Comparison of ENCODE assay signal across 8 mouse cellular contexts in the genomic region with DNA sequence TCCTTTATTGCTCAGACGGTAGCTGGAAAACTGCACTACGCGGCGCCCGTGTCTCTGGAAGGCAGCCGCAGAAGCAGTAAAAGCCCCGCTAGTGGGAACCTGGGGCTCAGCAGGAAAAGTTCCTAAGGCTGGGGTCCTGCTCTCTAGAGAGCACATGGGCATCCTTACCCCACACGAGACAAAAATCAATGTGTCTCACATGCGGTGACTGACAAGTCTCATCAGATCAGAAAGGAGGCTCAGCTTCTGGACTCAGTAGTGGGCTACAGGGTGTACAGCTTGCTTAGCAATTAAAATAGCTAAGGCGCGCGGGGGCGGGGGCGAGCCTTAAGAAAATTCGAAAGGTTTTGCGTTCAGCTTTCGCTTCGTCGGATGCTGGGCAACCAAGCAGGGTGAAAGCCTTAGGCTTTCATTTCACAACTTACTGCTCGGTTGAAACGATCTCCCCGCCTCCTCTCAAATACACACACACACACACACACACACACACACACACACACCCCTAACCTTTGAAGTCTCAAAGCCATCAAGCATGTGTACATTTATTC. TPM values are rescaled to one million over a fixed set of nuclear protein-coding genes. Genes with fewer than 3 reads are reported as not detected.
DNase-seq lines count a peak whose midpoint lies in the region; ATAC-seq lines count a peak whose summit lies in the region.

No protein-coding gene starts in this region.

- ATAC-seq in hindbrain, embryonic 13.5 days (ENCODE audit: low FRiP score): no peak
- 0 out of 2 replicates have a peak, but pooled peaks have one; percentile 6 for ATAC-seq in limb, embryonic 11.5 days (ENCODE audit: insufficient number of reproducible peaks, low FRiP score, low TSS enrichment, low read depth)
- ATAC-seq in midbrain, embryonic 12.5 days (ENCODE audit: low FRiP score, low read depth): no peak

- no peaks in the 10 kb centered on the region for H3K36me3 ChIP-seq in hindbrain, embryonic 13.5 days
- H3K36me3 ChIP-seq in limb, embryonic 11.5 days (ENCODE audit: control insufficient read depth, insufficient read depth, low read length): no peaks in the 10 kb centered on the region
- no peaks in the 10 kb centered on the region for H3K36me3 ChIP-seq in midbrain, embryonic 12.5 days

- peak overlapping the region; percentile 81 for H3K27ac ChIP-seq in hindbrain, embryonic 13.5 days
- peak overlapping the region; percentile 100 for H3K27ac ChIP-seq in limb, embryonic 11.5 days (replicated peaks; ENCODE audit: low read depth, low read length)
- H3K27ac ChIP-seq in midbrain, embryonic 12.5 days (replicated peaks): peak overlapping the region; percentile 94

- peaks cover 46% of the 10 kb centered on the region for H3K4me1 ChIP-seq in hindbrain, embryonic 13.5 days (replicated peaks)
- peaks cover 43% of the 10 kb centered on the region for H3K4me1 ChIP-seq in limb, embryonic 11.5 days (ENCODE audit: control insufficient read depth, insufficient read depth, low read length)
- H3K4me1 ChIP-seq in midbrain, embryonic 12.5 days: peaks cover 51% of the 10 kb centered on the region

- peak overlapping the region; percentile 72 for H3K4me2 ChIP-seq in hindbrain, embryonic 13.5 days
- peak overlapping the region; percentile 90 for H3K4me2 ChIP-seq in limb, embryonic 11.5 days (ENCODE audit: low read depth, severe bottlenecking)
- H3K4me2 ChIP-seq in midbrain, embryonic 12.5 days (replicated peaks): peak overlapping the region; percentile 88

- peak; percentile 41 to 63 for DNase-seq in cerebellum, postnatal 10 days
- DNase-seq in cerebellum, postnatal 4 days (ENCODE audit: low spot score in 2 of 2): no peak
- DNase-seq in NIH3T3 (ENCODE audit: low read depth) (peak; percentile 67), MN1 (ENCODE audit: low spot score) (no peak)
- DNase-seq in forelimb bud, embryonic 11.5 days (ENCODE audit: low read depth, low spot score): peak; percentile 57
- peak; percentile 76 for DNase-seq in limb, embryonic 11.5 days (ENCODE audit: low spot score)

- peaks cover 71% of the 10 kb centered on the region for H3K27me3 ChIP-seq in hindbrain, embryonic 13.5 days
- H3K27me3 ChIP-seq in limb, embryonic 11.5 days (ENCODE audit: control insufficient read depth, insufficient read depth, low read length): no peaks in the 10 kb centered on the region
- peaks cover 63% of the 10 kb centered on the region for H3K27me3 ChIP-seq in midbrain, embryonic 12.5 days

- H3K9ac ChIP-seq in hindbrain, embryonic 13.5 days: peak overlapping the region; percentile 70; the same call in 1 of the 2 replicates
- peak overlapping the region; percentile 98 for H3K9ac ChIP-seq in limb, embryonic 11.5 days (ENCODE audit: low read length)
- peak overlapping the region; percentile 75 for H3K9ac ChIP-seq in midbrain, embryonic 12.5 days (replicated peaks)

- no peaks in the 10 kb centered on the region for H3K9me3 ChIP-seq in hindbrain, embryonic 13.5 days
- H3K9me3 ChIP-seq in limb, embryonic 11.5 days (ENCODE audit: control insufficient read depth, low read length): no peaks in the 10 kb centered on the region
- no peaks in the 10 kb centered on the region for H3K9me3 ChIP-seq in midbrain, embryonic 12.5 days

- H3K4me3 ChIP-seq in hindbrain, embryonic 13.5 days: peak overlapping the region; percentile 51
- peak overlapping the region; percentile 77 for H3K4me3 ChIP-seq in limb, embryonic 11.5 days (ENCODE audit: low read depth, low read length)
- H3K4me3 ChIP-seq in midbrain, embryonic 12.5 days: peak overlapping the region; percentile 72

- under 1% methylated on average over 22 of the region's 22 CpGs for WGBS in hindbrain, embryonic 13.5 days
- 0% methylated on average over 22 of the region's 22 CpGs for WGBS in limb, embryonic 11.5 days
- WGBS in midbrain, embryonic 12.5 days: 0% methylated on average over 22 of the region's 22 CpGs

RNA-seq across cellular contexts. Expression of gene Mecom, which starts 40.7 kb away (rescaled TPM):
- polyA plus RNA-seq in hindbrain, embryonic 13.5 days (2015; fragmentation: Nextera tagmentation; extraction: Ambion mirVana): 12.3 and 18.4 TPM in 2 replicates
- 218 and 228 TPM in 2 replicates for polyA plus RNA-seq in limb, embryonic 11.5 days (2014; fragmentation: Nextera tagmentation; extraction: Ambion mirVana)
- polyA plus RNA-seq in midbrain, embryonic 12.5 days (2016; fragmentation: Nextera tagmentation; extraction: Ambion mirVana): 25.9 and 33.2 TPM in 2 replicates

Comparison
In these comparisons a context has a peak if more than half of its experiments do, and no peak if none do; other contexts are left out.
1. DNase-seq: peak in cerebellum, postnatal 10 days (2 of 2), NIH3T3 (single experiment), forelimb bud, embryonic 11.5 days (single experiment) and limb, embryonic 11.5 days (single experiment); none in cerebellum, postnatal 4 days (0 of 2) and MN1 (single experiment).
2. Peak in every context shown above with its lines, with median percentiles within 50 percentile points of each other: H3K27ac ChIP-seq, H3K4me2 ChIP-seq, H3K4me3 ChIP-seq and H3K9ac ChIP-seq.